Mouse (Mus musculus) gastrocnemius, adult 18-20 months (tissue): Measurements from ENCODE around the gene Stard13. TPM values are rescaled to one million over a fixed set of nuclear protein-coding genes. Genes with fewer than 3 reads are reported as not detected.

Experiments used
- DNase-seq: peaks from one replicate; pipeline ENCODE4 v3.0.0; 2021; ENCODE audit warnings: low spot score
- long read RNA-seq, 2 experiments: library from polyadenylated mRNA; stranded (forward); transcript quantifications; one replicate each; pipeline ENCODE4 v2.0.0; 2021
- total RNA-seq, 2 experiments: library from RNA; stranded (reverse); gene quantifications; 2 replicates each; pipeline ENCODE4 v1.2.3; 2021

Stard13 gene
- total RNA-seq, result 1 to 10 TPM; 4.3 to 8.1 TPM
- long read RNA-seq, experiment 1, full-length matches to known transcripts, result 2 of 3 reads
- long read RNA-seq, experiment 1, partial matches to known transcripts, result 0 of 3 reads
- long read RNA-seq, experiment 1, other reads (novel, unspliced or antisense), result 1 of 3 reads
- long read RNA-seq, experiment 2, full-length matches to known transcripts, result 1 of 2 reads
- long read RNA-seq, experiment 2, partial matches to known transcripts, result 1 of 2 reads
- long read RNA-seq, experiment 2, other reads (novel, unspliced or antisense), result 0 of 2 reads

DNA sequence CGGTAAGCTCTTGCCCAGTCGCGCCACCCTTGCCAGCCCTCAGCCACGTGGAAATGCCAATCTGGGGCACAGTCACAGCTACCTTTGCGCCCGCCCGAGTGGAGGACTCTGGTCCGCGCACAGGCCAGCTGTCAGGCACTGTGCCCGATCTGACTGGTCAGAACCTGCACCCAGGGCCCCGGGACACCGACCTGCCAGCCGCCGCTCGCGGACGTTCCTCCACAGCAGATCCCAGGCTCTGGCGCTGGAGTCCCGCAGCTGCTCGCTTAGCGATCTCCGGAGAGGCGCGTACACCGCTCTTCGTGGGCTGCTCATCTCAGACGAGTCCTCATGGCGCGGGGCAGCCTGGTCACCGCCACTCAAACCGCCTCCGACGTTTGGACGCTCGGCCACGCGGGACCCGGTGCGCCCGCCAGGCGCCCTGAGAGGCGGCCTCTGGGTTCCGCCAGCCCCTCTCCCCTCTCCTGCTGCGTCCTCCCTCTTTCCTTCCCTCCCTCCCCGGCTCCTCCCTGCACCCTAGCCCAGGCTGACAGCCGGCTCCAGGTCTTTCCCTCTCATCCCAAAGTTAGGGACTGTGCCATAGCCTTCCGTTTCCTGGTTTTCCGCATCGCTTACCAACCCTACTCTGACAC is at the start of gene Stard13:
TSS of gene Stard13 (minus strand) at position 437 of the 632 bp plus-strand sequence.
- DNase-seq, result peak; percentile 21

DNA sequence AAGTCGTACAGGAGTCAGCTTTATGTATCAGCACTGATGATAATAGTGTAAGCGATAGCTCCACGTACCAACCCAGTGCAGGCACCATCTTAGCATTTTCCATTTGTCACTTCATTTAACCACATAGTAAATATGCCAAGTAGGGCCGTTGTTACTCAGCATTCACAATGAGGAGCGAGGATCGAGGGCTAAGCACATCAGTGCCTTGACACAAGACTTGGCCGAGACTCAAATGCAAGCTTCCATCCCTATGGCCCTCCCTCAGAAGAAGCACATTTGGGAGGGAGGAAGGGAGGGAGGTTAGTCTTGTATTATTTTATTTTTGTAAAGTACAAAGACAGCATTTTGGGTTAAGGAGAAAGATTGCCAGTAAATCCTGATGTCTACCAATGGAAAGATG is 45.9 kb upstream of the Stard13 start:
- DNase-seq, result no peak

DNA sequence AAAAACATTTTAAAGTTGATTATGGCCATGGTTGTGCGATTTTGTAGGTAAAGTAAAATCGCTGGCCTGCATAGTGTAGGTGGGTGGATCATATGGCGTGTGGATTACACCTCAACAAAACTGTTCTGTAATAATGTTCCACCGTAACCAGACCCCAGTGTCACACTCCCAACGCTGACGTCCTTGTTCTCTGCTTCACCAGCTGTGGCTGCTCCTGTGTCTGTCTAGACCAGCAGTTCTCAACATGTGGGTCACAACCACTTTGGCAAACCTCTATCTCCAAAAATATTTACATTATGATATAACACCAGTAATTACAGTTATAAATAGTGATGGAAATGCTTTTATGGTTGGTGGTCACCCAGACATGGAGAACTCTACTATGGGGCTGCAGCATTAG is 44.3 kb upstream of the Stard13 start:
- DNase-seq, result no peak

DNA sequence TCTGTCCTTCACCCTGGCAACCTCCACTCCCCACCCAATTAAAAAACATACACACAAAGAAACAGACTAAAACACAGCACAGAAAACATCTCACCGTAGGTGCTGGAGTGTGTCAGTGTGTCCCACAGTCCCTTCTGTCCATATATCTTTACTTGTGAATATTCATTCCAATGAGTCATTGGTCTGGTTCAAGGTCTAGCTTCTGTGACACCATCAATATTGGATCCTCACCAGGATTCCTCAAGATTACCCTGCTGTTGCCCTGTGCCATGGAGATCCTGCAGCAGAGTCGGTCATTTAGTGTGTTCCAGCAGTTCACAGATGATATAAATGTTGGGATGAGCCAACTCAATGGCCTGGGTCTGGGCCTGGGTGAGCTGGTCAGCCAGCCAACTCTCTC is 42.4 kb upstream of the Stard13 start:
- DNase-seq, result no peak

DNA sequence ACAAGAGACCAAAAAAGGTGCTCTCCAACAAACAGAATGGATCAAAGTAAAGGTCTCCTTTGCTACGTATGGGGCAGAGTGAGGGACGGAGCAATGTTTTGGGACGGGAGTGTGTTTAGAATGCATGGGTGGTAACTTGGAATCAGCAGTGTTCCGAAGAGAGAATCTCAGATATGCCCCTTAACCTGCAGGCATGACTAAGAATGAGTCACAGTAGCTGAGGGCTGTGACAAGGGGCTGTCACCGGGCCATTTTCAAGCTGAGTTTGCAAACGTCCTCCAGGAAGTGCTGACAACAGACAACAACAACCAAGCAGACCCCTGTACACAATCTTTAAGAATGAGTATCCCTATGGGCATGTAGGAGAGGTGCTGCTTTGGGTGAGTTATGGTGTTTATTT is 40.6 kb upstream of the Stard13 start:
- DNase-seq, result no peak

DNA sequence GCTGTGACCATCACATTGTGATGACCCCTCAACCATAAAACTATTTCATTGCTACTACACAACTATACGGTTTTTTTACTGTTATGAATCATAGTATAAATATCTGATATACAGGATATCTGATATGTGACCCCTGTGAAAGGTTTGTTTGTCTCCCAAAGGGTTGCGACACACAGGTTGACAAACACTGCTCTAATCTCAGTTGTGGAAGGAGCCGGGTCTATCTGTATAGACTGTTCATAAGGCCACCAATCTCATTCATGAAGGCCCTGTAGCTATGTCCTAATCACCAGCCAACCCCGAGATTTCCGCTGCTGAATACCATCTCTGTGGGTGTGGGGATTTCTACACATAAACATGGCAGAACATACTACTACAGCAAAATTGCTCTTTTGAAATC is 37.2 kb upstream of the Stard13 start:
- DNase-seq, result no peak

DNA sequence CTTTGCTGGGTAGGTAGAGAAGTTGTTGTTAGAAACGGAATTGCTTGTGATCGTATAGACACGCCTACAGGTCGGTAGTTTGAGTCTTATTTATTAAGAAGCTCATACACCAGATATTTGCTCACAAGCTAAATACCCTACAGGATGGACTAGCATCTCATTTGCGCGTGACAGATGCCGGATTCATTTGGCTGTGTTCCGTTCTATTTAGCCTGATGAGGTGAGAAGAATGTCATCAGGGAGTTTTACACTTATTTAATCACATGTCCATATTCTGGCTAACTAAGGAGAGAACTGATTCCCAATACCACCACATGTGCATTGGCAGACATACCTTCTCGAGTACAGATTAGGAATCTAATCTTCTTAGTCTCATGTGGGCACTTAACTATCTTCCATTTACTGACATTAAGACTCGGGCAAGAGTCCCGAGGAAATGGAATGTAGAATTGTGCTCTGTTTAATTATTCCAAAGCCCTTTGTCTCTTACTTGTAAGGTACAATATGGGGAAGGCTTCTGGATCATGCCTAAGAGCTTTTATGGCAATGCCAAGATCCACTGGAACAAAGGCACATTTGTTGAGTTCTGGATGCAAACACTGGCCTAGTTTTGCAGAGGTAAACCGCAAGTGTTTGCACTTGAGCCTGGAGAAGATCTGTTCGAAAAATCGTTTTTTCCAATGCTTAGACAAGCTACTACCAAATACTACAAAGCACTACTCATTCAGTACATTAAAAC is 33.4 kb upstream of the Stard13 start:
- no peak for DNase-seq

DNA sequence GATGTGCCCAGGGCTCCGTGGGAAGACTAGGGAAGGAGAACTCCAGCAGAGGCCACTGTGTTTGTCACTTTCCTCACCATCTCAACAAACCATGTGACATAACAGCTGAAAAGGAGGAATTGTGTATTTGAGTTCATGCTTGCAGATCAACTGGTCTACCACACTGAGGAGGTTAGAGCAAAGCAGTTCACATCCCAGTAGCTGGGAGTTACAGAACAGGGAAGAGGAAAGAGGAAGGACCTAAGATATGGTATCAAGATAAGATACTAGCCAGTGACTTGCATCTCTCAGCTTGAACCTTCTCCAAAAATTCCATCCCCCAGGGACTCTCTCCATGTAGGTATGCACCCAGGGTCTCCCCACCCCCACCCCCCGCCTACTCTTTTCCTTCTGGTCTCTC is 27.9 kb upstream of the Stard13 start:
- DNase-seq, result no peak

DNA sequence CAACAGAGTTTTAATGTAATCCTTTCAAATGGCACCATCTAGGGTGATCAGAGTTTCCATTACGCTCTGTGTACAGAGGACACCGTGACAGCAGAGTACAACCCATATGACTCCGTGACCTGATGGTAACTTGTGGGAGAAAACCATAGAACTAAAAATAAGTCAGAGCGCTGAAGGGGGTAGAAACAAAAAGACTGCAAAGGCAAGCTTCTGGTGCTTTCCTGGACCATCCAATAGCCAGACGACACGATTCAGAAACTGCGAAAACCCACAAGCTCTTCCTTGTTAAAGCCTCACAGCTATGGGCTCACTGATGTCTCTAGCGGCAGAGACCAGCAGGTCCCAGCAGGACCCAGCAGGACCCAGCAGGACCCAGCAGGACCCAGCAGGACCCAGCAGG is 18.6 kb upstream of the Stard13 start:
- no peak for DNase-seq

DNA sequence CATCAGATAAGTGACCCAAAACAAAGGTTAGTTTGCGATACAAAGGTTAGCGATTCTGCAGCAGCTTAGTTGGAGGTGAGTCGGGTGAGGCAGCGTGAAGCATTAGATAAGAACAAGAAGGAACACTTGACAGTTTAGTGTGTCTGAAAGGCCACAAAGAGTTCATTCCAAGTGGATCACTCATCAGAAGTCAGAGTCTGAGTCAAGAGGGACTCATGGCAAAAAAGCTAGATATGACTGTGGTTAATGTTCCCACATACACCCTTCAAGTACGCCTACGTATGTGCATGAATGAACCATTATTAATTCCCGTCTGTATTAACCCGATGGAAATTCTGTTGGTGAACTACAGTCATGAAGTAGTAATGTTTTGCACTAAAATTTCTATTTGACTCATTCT is 18.0 kb upstream of the Stard13 start:
- DNase-seq, result no peak

DNA sequence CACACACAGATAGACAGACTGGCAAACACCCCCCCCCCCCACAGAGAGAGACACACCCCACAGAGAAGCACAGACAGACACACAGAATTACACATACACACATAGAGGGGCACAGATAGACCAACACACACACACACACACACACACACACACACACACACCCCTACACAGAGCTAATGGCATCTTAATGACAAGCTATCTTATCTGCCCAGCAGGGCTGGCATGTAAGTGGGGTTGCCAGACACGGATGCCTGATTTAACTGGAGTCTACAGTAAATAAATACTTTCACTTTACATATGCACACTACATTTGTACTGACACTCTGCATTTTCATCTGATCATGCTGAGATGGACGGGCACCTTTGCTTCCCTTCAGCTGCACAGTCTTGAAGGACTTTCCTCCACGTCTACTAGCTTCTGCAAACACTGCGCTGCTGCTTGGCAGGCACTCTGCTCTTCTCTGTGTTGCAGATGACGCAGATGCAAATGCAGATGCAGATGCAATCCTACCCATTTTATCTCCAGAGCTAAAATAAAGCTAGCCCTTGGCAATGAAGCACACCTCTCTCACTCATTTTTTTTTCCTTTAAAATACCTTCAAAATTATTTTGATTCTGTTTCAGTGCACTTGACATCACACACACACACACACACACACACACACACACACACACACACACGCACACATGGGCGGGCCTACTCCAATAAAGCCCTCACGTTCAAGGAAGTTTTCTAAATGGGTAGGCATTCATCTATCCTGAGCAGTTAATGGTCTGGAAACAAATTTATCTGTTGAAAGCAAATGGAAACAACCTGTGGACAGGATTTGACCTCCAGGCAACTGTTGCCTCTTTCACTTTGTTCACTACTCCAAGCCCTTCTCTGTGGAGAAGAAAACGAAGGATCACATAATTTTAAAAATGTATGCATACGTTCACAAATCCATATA is 15.3 kb upstream of the Stard13 start:
- no peak for DNase-seq

DNA sequence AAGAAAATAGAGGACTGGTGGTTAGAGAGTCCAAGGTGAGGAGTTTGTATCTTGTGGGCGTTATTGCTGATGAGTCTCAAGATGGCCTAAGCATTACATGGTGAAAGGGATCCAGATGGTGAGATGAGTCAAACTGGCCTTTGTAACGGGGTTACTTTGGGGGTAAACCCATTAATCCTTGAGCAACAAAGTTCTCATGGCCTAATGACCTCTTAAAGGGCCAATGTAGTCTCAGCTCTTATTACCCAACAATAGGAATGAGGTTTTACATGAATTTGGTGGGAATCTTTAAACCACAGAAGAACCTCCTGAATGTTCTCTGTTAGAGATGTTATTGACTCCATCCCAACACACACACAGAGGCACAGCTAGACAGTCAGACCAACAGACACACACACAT is 14.4 kb upstream of the Stard13 start:
- no peak for DNase-seq

DNA sequence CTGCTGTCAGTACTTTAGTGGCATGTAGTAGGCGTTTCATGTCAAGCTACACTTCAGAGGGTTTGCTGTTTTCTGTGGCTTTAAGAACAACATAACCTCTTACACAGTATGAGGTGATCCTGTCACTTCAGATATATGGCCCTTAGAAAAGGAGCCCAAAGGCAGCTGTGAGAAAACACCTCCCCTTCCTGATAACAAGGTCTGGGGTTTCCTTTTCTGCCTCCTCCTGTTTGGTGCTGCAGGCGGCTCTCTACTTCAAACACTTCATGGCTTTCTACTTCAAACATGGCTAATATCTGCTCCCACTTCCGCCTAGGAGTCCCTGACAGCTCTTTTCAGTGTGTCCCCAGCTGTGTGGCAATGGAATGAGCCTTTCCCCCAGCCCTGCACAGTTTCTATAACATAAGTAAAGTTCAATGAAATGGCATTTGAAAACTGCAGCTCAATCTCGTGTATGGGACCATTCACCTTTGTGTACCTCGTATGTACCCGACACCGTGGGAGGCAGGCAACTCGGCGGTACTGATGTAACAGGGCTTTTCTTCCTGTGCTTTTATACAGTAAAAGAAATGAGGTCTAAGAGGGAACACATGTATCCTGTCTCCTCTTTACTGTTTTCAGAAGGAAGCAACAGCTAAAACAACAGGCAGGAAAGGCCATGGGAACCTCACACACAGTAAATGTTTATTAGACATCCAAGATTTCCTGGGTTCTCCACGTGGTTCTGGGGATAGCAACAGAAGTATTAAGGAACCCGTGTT is 13.7 kb upstream of the Stard13 start:
- no peak for DNase-seq

DNA sequence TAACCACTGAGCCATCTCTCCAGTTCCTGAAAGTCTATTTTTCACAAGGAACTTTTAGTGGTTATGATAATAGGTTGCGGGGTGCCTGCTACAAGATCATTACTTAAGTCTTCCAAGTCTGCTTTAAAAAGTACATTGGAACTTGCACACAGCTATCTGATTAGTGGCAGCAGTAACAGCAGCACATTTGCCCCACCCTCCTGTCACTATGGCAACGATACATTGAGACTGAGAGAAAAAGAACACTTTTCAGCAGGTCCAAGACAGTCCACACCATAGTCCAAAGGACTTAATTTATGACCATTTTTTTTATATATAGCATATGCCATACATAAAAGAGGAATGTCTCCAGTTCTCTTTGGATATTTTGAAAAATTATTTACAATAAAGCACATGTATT is 12.7 kb upstream of the Stard13 start:
- no peak for DNase-seq

DNA sequence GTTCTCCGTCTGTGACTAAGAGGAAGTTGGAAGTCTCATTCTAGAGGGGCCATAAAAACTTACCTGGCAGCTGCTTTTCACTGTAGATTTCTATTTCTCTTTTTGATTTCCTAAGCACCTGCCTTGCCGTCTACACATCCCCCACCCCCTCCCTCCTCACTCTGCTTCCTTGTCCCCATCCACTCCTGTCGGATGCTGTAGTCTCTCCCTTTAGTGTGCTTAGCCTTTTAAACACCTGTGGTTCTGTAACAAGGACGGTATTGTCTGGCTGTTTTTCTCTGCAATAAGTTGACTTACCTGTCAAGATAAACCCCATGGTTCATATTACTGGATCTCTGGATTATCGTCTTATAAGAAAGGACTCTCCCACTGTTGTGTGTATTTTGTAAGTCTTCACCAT is 11.9 kb upstream of the Stard13 start:
- DNase-seq, result no peak

DNA sequence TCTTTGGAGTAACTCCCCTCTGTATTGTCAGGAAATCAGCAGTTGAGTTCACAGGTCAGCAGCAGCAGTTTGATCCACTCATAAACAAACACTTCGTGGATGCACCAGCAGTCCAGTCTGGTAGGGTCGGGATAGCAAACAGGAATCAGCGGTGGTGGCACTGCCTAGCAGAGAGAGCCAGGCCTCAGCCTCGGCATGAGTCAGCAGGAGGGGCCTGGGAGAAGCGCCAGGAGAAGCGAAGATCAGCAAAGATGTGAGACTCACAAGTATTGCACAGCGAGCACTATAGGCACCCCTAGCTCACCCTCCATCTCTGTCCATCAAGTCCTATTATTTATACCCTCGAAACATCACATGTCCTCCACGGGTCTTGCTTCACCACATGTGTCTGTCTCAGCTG is 5.1 kb upstream of the Stard13 start:
- no peak for DNase-seq

DNA sequence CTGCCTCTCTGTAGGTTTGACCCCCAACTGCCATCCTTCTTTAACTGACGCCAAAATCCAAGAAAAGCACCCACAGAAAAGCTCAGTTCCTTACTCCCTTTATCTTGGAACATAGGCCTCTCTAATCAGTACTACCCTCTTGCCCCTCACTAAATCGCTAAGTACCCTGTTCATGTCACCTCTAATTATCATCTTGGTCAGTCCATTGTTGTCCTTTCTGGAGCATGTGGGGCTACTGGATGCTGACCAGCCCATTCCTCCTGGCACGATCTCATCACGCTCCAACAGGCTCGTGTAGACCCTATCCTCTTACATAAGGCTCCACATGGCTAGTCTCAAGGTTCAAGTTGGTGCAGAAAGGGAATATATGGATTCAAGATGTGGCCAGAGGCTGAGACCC is 2.8 kb upstream of the Stard13 start:
- no peak for DNase-seq

DNA sequence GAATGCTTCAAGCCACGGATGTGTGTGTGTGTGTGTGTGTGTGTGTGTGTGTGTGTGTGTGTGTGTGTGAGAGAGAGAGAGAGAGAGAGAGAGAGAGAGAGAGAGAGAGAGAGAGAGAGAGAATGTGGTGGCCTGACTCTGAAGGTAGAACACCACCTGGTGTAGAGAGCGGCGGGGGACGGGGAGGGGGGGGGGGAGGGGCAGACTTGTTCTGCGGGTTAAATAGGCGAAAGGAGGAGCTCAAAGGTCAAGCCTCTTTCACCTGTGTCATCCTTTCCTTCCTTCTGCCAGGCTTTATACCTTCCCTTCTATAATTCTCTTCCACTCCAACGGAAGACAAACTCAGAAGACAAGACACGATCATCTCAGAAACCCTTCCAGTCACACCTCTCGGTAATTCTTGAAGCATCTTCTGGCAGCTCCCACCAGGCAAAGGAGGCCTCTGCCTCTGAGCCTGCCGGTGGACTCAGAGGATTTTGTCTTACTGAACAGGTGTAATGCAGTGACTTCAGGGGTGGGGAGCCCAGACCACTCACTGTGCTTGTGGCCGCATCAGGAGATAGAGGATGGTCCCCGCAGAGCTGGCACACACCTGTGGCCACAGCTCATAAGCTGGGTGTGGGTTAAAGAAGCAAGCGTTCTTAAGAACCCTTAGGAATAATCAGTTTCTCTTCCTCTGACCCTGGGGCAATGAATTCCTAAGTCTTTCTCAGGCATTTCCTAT is 898 bp downstream of the Stard13 start:
- no peak for DNase-seq

DNA sequence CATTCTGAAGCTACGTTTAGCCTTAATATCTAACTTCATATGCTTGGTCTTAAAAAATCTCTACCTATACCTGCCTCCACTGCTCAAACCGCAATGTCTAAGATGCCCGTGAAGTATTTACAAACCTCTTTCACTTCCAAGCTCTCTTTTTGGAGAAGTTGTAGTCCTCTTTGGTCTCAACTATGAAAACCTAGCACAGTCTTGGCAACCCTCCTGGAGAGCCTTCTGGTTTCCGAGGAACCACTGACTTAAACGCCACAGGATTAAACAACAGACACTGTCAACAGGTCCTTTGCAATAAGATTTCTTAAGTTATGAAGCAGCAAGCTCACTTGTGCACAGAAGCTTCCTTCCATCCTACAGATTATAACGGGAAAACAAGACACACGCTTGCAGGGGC is 1.8 kb downstream of the Stard13 start:
- DNase-seq, result no peak

DNA sequence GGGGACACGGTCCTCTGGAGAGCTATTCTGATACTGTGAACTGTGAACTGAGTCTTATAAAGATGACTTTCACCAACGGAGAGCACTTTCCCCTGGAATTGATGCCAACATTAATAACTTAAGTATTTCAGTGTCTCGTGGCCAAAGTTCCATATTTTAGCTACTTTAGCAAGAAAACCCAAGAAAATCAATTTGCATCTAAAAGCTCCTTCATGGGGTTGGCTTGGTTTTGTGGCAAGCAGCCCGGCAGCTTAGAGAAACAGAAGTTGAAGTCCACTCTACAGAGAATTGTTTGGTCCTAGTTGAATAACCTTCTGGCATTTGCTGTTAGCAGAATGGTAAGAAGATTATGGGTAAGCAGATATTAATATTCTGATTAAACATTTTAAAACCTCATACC is 2.2 kb downstream of the Stard13 start:
- peak; percentile 14 for DNase-seq
